11 mouse cellular contexts compared by ENCODE assay signal in genomic region chr7:141466045-141466394, GRCm38 (mm10). TPM values are rescaled to one million over a fixed set of nuclear protein-coding genes. Genes with fewer than 3 reads are reported as not detected.
A peak's percentile ranks its signal among the peaks of the same experiment; 100 is the strongest.
DNase-seq lines count a peak whose midpoint lies in the region; ATAC-seq lines count a peak whose summit lies in the region.
"Had no signal": no experiment of that assay in that cellular context is flagged by ENCODE, and none has a peak within 500 bp of the region (broad histone marks: within the 10 kb centered on the region; RNA-seq: fewer than 3 reads in every experiment).

No protein-coding gene starts in this region.

- H3K27ac ChIP-seq in kidney, embryonic 14.5 days (ENCODE audit: low read depth, low read length): no peak overlapping the region
- no peak overlapping the region for H3K27ac ChIP-seq in kidney, embryonic 16.5 days (ENCODE audit: low read length)
- H3K27ac ChIP-seq in liver, embryonic 12.5 days: 0 out of 2 replicates have a peak overlapping the region, but pooled peaks have one; percentile 6

- WGBS in kidney, embryonic 14.5 days: 71% methylated on average over 7 of the region's 7 CpGs
- WGBS in kidney, embryonic 16.5 days: 63% methylated on average over 7 of the region's 7 CpGs
- WGBS in liver, embryonic 12.5 days (ENCODE audit: insufficient replicate concordance): 42% methylated on average over 7 of the region's 7 CpGs

- 0 out of 2 replicates have a peak overlapping the region, but pooled peaks have one; percentile 12 for H3K9ac ChIP-seq in kidney, embryonic 14.5 days (ENCODE audit: low read depth, low read length)
- H3K9ac ChIP-seq in kidney, embryonic 16.5 days (replicated peaks; ENCODE audit: low read length): no peak overlapping the region
- no peak overlapping the region for H3K9ac ChIP-seq in liver, embryonic 12.5 days

- H3K36me3 ChIP-seq in kidney, embryonic 14.5 days (ENCODE audit: control insufficient read depth, insufficient read depth, low read length): peaks cover 18% of the 10 kb centered on the region
- peaks cover 16% of the 10 kb centered on the region for H3K36me3 ChIP-seq in kidney, embryonic 16.5 days (ENCODE audit: insufficient read depth, low read length)
- peaks cover 19% of the 10 kb centered on the region for H3K36me3 ChIP-seq in liver, embryonic 12.5 days

- peaks cover 52% of the 10 kb centered on the region for H3K4me1 ChIP-seq in kidney, embryonic 14.5 days (ENCODE audit: control insufficient read depth, insufficient read depth, low read length)
- peaks cover 64% of the 10 kb centered on the region for H3K4me1 ChIP-seq in kidney, embryonic 16.5 days (ENCODE audit: insufficient read depth, low read length)
- H3K4me1 ChIP-seq in liver, embryonic 12.5 days: peaks cover 80% of the 10 kb centered on the region

- H3K4me3 ChIP-seq in kidney, embryonic 14.5 days (ENCODE audit: low read length): no peak overlapping the region
- no peak overlapping the region for H3K4me3 ChIP-seq in kidney, embryonic 16.5 days (ENCODE audit: low read length)
- no peak overlapping the region for H3K4me3 ChIP-seq in liver, embryonic 12.5 days

- no peak overlapping the region for H3K4me2 ChIP-seq in kidney, embryonic 14.5 days (replicated peaks; ENCODE audit: low read depth, low read length)
- H3K4me2 ChIP-seq in kidney, embryonic 16.5 days (replicated peaks; ENCODE audit: low read depth, low read length): no peak overlapping the region
- H3K4me2 ChIP-seq in liver, embryonic 12.5 days: no peak overlapping the region
- H3K4me2 ChIP-seq: midbrain, embryonic 11.5 days had no signal

- H3K9me3 ChIP-seq in kidney, embryonic 14.5 days (ENCODE audit: control insufficient read depth, low read length): no peaks in the 10 kb centered on the region
- no peaks in the 10 kb centered on the region for H3K9me3 ChIP-seq in kidney, embryonic 16.5 days (ENCODE audit: low read length)
- H3K9me3 ChIP-seq in liver, embryonic 12.5 days (replicated peaks): no peaks in the 10 kb centered on the region

- peak; percentile 65 for DNase-seq in adrenal gland, postnatal 14 days
- DNase-seq in gastrocnemius, postnatal 25 days: peak; percentile 51
- DNase-seq in cerebellum, postnatal 36 days: no peak
- no peak for DNase-seq in urinary bladder, postnatal 25 days (ENCODE audit: low spot score)
- DNase-seq: cerebellum, adult 11 months had no signal

- H3K27me3 ChIP-seq in kidney, embryonic 14.5 days (ENCODE audit: control insufficient read depth, insufficient read depth, low read length): peaks cover 44% of the 10 kb centered on the region
- H3K27me3 ChIP-seq in kidney, embryonic 16.5 days (ENCODE audit: insufficient read depth, low read length): peaks cover 34% of the 10 kb centered on the region
- peaks cover 58% of the 10 kb centered on the region for H3K27me3 ChIP-seq in liver, embryonic 12.5 days (replicated peaks)

- ATAC-seq in kidney, embryonic 14.5 days (ENCODE audit: low FRiP score, low TSS enrichment): no peak
- no peak for ATAC-seq in kidney, embryonic 16.5 days (ENCODE audit: low FRiP score, low TSS enrichment)
- no peak for ATAC-seq in liver, embryonic 12.5 days
- no peak for ATAC-seq in inflammation-experienced regulatory T-cells, adult 6 months
- ATAC-seq: intestine, embryonic 16.5 days had no signal

RNA-seq across cellular contexts. Expression of gene Cd151, which starts 1.2 kb away (rescaled TPM):
- 93.2 and 108 TPM in 2 replicates for polyA plus RNA-seq in kidney, embryonic 14.5 days (2014; fragmentation: Nextera tagmentation; extraction: Ambion mirVana)
- polyA plus RNA-seq in kidney, embryonic 16.5 days (2015; fragmentation: Nextera tagmentation; extraction: Ambion mirVana): 48.4 and 54.3 TPM in 2 replicates
- total RNA-seq in adrenal gland, postnatal 14 days (2021): 199 and 204 TPM in 2 replicates
- 10 to 100 TPM; 67.7 to 87.4 TPM for total RNA-seq in gastrocnemius, postnatal 25 days (2021)
- polyA plus RNA-seq in liver, embryonic 12.5 days (2016; fragmentation: Nextera tagmentation; extraction: Ambion mirVana): 5.7 and 6.2 TPM in 2 replicates
- 1 to 10 TPM; 6.0 to 8.7 (median 8.5) TPM for polyA plus RNA-seq in inflammation-experienced regulatory T-cells, adult 6 months (2017; shearing (Covaris generic))

RNA-seq across cellular contexts. Expression of gene Cracr2b, which starts 5.1 kb away (rescaled TPM):
- 13.1 and 13.4 TPM in 2 replicates for polyA plus RNA-seq in kidney, embryonic 14.5 days (2014; fragmentation: Nextera tagmentation; extraction: Ambion mirVana)
- polyA plus RNA-seq in kidney, embryonic 16.5 days (2015; fragmentation: Nextera tagmentation; extraction: Ambion mirVana): 23.7 and 24.1 TPM in 2 replicates
- 14.2 and 23.2 TPM in 2 replicates for total RNA-seq in adrenal gland, postnatal 14 days (2021)
- total RNA-seq in gastrocnemius, postnatal 25 days (2021): 1 to 10 TPM; 3.9 to 7.0 TPM
- polyA plus RNA-seq in liver, embryonic 12.5 days (2016; fragmentation: Nextera tagmentation; extraction: Ambion mirVana): 3.7 and 5.8 TPM in 2 replicates
- polyA plus RNA-seq in inflammation-experienced regulatory T-cells, adult 6 months (2017; shearing (Covaris generic)): not detected

RNA-seq across cellular contexts. Expression of gene Polr2l, which starts 8.9 kb away (rescaled TPM):
- polyA plus RNA-seq in kidney, embryonic 14.5 days (2014; fragmentation: Nextera tagmentation; extraction: Ambion mirVana): 77.9 and 85.5 TPM in 2 replicates
- 68.8 and 73.2 TPM in 2 replicates for polyA plus RNA-seq in kidney, embryonic 16.5 days (2015; fragmentation: Nextera tagmentation; extraction: Ambion mirVana)
- total RNA-seq in adrenal gland, postnatal 14 days (2021): 74.5 TPM in 2 replicates
- total RNA-seq in gastrocnemius, postnatal 25 days (2021): 10 to 100 TPM; 55.2 to 56.0 TPM
- 74.6 and 76.1 TPM in 2 replicates for polyA plus RNA-seq in liver, embryonic 12.5 days (2016; fragmentation: Nextera tagmentation; extraction: Ambion mirVana)
- polyA plus RNA-seq in inflammation-experienced regulatory T-cells, adult 6 months (2017; shearing (Covaris generic)): 10 to 100 TPM; 15.7 to 24.9 (median 19.9) TPM

RNA-seq across cellular contexts. Expression of gene Tspan4, which starts 9.0 kb away (rescaled TPM):
- polyA plus RNA-seq in kidney, embryonic 14.5 days (2014; fragmentation: Nextera tagmentation; extraction: Ambion mirVana): 71.9 and 90.2 TPM in 2 replicates
- 105 and 110 TPM in 2 replicates for polyA plus RNA-seq in kidney, embryonic 16.5 days (2015; fragmentation: Nextera tagmentation; extraction: Ambion mirVana)
- total RNA-seq in adrenal gland, postnatal 14 days (2021): 49.4 and 58.4 TPM in 2 replicates
- total RNA-seq in gastrocnemius, postnatal 25 days (2021): 10 to 100 TPM in 1 of 2 experiments, 1 to 10 TPM in 1; 5.6 to 16.5 TPM
- 56.1 and 60.9 TPM in 2 replicates for polyA plus RNA-seq in liver, embryonic 12.5 days (2016; fragmentation: Nextera tagmentation; extraction: Ambion mirVana)
- polyA plus RNA-seq in inflammation-experienced regulatory T-cells, adult 6 months (2017; shearing (Covaris generic)): 1 to 10 TPM; 1.8 to 3.0 (median 2.4) TPM

RNA-seq across cellular contexts. Expression of gene Pnpla2, which starts 11.0 kb away (rescaled TPM):
- 27.4 and 31.9 TPM in 2 replicates for polyA plus RNA-seq in kidney, embryonic 14.5 days (2014; fragmentation: Nextera tagmentation; extraction: Ambion mirVana)
- polyA plus RNA-seq in kidney, embryonic 16.5 days (2015; fragmentation: Nextera tagmentation; extraction: Ambion mirVana): 47.0 and 51.5 TPM in 2 replicates
- total RNA-seq in adrenal gland, postnatal 14 days (2021): 1,289 and 1,648 TPM in 2 replicates
- total RNA-seq in gastrocnemius, postnatal 25 days (2021): 100 to 1,000 TPM; 265 to 357 TPM
- 16.6 and 17.8 TPM in 2 replicates for polyA plus RNA-seq in liver, embryonic 12.5 days (2016; fragmentation: Nextera tagmentation; extraction: Ambion mirVana)
- polyA plus RNA-seq in inflammation-experienced regulatory T-cells, adult 6 months (2017; shearing (Covaris generic)): 10 to 100 TPM; 49.4 to 68.0 (median 63.9) TPM

Comparison
In these comparisons a context has a peak if more than half of its experiments do, and no peak if none do; other contexts are left out.
1. DNase-seq: peak in adrenal gland, postnatal 14 days (single experiment) and gastrocnemius, postnatal 25 days (single experiment); none in cerebellum, postnatal 36 days (0 of 2) and urinary bladder, postnatal 25 days (single experiment).